Comparison of ENCODE assay signal across 24 mouse cellular contexts in genomic region chr2:77934138-77934537, GRCm38 (mm10).
"Had no signal": no experiment of that assay in that cellular context is flagged by ENCODE, and none has a peak within 500 bp of the region (broad histone marks: within the 10 kb centered on the region; RNA-seq: fewer than 3 reads in every experiment).

No protein-coding gene starts in this region.

- H3K4me2 ChIP-seq: heart, embryonic 11.5 days; heart, embryonic 13.5 days; heart, embryonic 15.5 days; hindbrain, embryonic 13.5 days; hindbrain, embryonic 15.5 days; intestine, embryonic 15.5 days; limb, embryonic 13.5 days; limb, embryonic 15.5 days; liver, embryonic 12.5 days had no signal

- ATAC-seq: inflammation-experienced regulatory T-cells, adult 6 months; intestine, embryonic 15.5 days; intestine, postnatal 0 days; liver, embryonic 12.5 days had no signal

- DNase-seq: gastrocnemius, postnatal 14 days; gastrocnemius, postnatal 36 days; heart, adult 18-20 months; heart, postnatal 14 days; heart, postnatal 36 days; kidney, adult 18-20 months; kidney, adult 8-10 months; kidney, postnatal 10 days; kidney, postnatal 25 days; kidney, postnatal 4 days; left cerebral cortex, postnatal 4 days had no signal

- H3K4me1 ChIP-seq: heart, embryonic 13.5 days; heart, embryonic 15.5 days; hindbrain, embryonic 13.5 days; hindbrain, embryonic 15.5 days; intestine, embryonic 15.5 days; limb, embryonic 13.5 days; limb, embryonic 15.5 days; liver, embryonic 12.5 days had no signal

- H3K4me3 ChIP-seq: heart, embryonic 13.5 days; heart, embryonic 15.5 days; hindbrain, embryonic 13.5 days; hindbrain, embryonic 15.5 days; intestine, embryonic 15.5 days; left cerebral cortex, adult 2 months; limb, embryonic 13.5 days; limb, embryonic 15.5 days; liver, embryonic 12.5 days had no signal

- H3K27ac ChIP-seq: heart, embryonic 13.5 days; heart, embryonic 15.5 days; hindbrain, embryonic 13.5 days; hindbrain, embryonic 15.5 days; intestine, embryonic 15.5 days; left cerebral cortex, adult 2 months; limb, embryonic 13.5 days; limb, embryonic 15.5 days; liver, embryonic 12.5 days; liver, embryonic 14.5 days had no signal

- H3K9me3 ChIP-seq: heart, embryonic 13.5 days; heart, embryonic 15.5 days; hindbrain, embryonic 13.5 days; hindbrain, embryonic 15.5 days; intestine, embryonic 15.5 days; limb, embryonic 13.5 days; limb, embryonic 15.5 days; liver, embryonic 12.5 days had no signal

- H3K27me3 ChIP-seq: heart, embryonic 13.5 days; heart, embryonic 15.5 days; hindbrain, embryonic 13.5 days; hindbrain, embryonic 15.5 days; intestine, embryonic 15.5 days; limb, embryonic 13.5 days; limb, embryonic 15.5 days; liver, embryonic 12.5 days had no signal

- H3K9ac ChIP-seq: heart, embryonic 13.5 days; heart, embryonic 15.5 days; hindbrain, embryonic 13.5 days; hindbrain, embryonic 15.5 days; intestine, embryonic 15.5 days; limb, embryonic 13.5 days; limb, embryonic 15.5 days; liver, embryonic 12.5 days; liver, embryonic 14.5 days had no signal
